Mouse (Mus musculus) liver, postnatal 0 days (tissue): ENCODE data around the gene Ccr1.
A peak's percentile ranks its signal among the peaks of the same experiment; 100 is the strongest.

Source experiments
- CTCF ChIP-seq: sonication (generic); IDR thresholded peaks from 2 replicates; pipeline ENCODE4 v1.5.1; 2016; ENCODE audit warnings: antibody characterized with exemption, low read depth
- EP300 ChIP-seq: IDR thresholded peaks from 2 replicates; pipeline ENCODE4 v1.6.1; 2016; ENCODE audit warnings: antibody characterized with exemption, low read depth, mild to moderate bottlenecking

DNA sequence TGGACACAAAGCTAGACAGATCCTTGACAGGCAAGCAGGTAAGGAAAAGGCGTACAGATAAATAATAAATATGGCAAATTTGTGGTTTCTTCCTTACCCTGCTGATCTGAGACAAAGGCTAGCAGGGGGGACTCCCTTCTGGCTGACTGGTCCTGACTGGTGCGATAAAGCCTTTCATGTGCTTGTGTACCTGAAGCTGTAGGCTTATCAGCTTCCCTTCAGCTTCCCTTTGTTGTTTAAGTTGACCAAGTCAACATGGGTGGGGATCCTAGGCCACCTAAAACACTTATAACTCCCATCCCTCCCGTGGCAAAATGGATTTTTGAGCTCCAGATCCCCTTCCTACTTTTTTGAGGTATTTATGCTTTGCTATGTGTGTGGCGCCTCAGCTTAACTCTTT is 13.4 kb upstream of the Ccr1 start:
- TF ChIP-seq CTCF = no peak
- TF ChIP-seq EP300 = peak; percentile 77
